Mouse (Mus musculus) kidney, postnatal 36 days (tissue): ENCODE results near the gene Mrap2.

ENCODE experiments used
- DNase-seq, 2 experiments: peaks; one replicate each; pipeline ENCODE4 v3.0.0; 2021 to 2022; ENCODE audit warnings: mixed read lengths in 2 of 2

Mrap2 gene

DNA sequence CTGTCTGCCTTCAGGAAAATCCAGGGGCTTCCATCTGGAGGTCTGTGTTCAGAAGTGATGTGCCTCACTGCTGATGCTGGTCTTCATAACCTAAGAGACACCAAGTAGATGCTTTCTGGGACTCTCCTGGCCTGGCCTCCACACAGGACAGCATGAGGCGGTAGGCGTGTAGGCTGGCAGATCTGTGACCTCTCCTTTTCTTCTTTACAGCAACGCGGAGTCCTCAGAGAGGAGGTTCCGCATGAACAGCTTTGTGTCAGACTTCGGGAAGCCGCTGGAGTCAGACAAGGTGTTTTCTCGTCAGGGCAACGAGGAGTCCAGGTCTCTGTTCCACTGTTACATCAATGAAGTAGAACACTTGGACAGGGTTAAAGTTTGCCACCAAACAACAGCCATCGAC, 38.1 kb downstream of the Mrap2 start:
- no peak for DNase-seq

DNA sequence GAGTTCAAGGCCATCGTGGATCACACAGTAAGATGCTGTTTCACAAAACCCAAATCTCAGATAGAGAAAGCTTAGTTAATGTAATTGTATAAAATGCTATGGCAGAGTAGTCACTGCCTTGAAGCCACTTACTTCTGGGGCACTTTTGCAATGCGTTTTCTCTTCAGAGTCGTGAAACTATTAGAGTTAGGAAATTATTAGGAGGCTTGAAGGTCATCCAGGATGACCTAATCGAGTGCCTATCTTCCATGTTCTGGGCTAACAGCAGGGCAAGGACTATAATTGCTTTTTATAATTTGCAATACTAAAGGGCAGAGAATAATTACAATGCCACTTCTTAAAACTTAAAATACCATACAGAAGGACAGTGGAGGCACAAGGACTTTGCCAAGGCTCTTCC, 43.2 kb downstream of the Mrap2 start:
- DNase-seq = no peak

DNA sequence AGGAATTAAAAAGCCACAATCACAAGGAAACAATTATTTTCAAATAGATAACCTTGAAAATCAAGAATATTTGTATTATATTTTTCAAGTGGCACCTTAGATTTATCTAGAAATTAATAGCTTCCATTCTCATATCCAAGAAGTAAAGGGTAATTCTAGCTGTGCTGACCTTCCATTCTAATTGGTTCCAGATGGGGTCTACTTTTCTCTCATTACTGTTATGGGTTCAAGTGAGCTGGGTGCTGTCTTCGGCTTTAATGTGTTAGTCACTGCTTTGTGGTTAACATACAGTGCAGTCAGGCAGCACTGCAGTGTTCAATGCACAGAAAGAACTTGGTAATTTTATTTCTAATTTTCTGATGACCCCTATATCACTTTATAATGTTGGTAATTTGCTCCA, 49.6 kb downstream of the Mrap2 start:
- DNase-seq = no peak

DNA sequence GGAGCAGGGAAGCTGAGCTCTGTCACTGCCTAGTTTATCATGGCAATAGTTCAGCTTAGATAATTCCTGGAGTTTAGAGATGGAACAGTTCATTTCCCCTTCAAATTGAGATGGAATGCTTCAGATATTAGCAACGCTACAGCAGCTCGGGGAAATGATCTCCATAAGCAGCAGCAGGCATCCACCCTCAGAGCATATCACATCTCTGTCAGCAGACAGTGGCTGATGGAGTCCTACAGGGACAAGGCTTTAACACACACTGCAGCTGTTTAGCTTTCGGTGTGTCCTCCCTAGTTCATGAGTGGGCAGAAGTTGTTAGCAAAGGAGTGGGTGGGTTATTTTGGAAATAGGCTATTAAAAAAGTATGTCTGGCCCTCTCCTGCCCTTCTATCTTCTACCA, 53.2 kb downstream of the Mrap2 start:
- no peak for DNase-seq

DNA sequence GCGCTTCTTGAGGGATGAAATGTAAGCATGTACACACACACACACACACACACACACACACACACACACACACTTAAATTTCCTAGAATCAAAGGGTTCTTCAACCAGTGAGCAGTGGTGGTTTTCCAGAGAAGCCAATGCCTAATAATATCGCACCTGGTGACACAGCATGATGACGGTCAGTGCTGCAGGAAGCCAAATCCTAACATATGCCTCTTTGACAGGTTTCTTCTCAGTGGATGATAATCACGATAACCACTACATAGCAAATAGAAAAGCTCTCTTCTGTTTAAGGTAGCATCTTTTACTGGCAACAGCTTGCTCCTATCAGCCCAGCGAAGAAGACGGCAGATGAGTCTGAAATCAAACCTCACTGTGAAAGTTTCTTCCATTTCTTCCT, 53.9 kb downstream of the Mrap2 start:
- no peak for DNase-seq

DNA sequence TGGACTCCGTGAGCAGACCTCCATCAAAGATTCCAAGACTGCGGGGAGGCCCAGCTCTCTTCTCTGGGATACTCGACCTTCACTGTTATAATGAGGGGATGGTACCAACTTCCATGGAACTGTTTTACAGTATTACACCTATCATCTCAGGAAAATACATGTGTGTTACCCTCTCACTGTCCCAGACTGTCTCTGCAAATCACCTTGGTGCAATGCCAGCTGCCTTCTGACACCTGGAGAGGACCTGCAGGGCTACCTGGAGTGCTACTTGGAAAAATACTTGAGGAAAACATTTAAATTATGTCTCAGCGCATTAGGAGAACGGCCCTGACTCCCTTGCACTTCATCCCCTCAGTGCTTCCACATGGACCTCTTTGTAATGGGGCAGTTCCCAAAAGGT, 56.3 kb downstream of the Mrap2 start:
- no peak for DNase-seq

DNA sequence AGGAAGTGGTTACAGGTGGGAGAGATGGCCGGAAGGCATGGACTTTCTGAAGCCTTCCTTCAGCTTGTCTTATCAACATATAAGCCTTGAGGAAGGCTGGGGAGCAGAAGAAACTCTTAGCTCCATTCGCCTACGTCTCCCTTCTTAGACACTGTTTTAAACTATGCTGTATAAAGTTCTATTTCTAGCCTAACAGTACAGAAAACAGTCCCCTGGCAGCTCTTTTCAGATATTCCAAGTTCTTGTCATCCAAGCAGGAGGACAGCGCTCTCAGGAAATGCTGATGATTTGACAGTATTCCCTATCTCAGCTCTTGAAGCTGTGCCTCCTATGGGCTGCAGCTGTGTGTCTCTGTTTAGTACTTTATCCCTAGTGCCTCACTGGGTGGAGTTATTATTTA, 56.8 kb downstream of the Mrap2 start:
- DNase-seq = no peak

DNA sequence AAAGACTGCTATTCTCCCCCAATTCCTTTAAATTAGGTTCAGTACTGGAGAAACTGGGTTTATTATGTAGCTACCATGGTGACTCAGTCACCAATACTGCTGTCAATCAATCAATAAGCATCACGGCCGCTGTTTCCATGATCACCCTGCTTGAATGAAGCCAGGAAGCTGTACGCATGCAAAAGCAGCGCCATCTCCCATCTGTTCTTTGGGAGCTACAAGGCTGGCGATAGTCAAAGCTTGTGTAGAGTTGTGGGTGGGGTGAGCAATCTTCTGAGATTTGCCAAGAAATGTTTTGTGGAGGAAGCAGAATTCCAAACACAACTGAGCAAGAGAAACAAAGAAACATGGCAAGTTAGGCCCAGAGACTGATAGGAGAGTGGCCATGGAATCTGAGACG, 58.3 kb downstream of the Mrap2 start:
- no peak for DNase-seq

DNA sequence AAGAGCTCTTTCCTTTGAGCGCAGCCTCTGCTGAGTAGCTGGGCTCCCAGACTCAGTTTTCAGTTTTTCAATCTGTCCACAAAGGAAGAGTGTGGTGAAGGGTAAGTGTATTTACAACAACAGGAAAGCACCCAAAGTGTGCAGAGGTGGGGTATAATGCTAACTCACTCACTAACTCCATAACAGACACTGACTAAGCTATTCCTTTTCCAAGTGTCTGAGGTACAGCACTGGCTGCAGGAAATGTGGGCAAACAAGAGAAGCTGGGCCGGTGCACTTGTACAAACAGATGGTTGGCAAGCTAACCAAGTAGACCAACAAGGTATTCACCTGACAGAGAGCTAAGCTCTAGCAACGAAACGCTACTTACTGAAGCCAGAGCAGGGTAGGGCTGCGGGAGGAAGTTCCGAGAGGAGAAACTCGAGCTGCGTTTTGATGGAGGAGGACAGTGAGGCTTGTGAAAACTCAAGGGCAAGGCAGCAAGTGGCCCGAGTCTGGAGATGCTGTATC, 66.8 kb downstream of the Mrap2 start:
- DNase-seq = no peak

DNA sequence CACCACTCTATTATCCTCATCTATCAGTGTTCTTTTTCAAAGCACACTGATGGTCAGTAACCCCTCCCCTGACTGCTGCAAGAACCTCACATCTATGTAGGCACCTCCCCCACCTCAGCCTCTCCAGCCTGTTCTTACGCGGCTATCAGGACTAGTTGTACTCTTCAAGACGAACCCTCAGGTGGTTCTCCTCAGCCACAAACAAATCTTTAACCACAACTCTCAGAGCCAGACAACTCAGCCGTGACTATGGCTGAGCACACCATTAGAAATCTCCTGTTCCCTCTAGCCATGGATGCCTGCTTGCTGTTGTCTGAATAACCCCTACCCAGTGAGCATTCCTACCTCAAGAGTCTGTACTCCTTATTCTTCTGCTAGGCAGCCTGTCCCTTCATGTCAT, 69.1 kb downstream of the Mrap2 start:
- peak; percentile 34 to 36 for DNase-seq
